Mouse (Mus musculus): ENCODE data around the gene Tlr6.

Tlr6 gene

GRCm38 (mm10) chr5:64932775-64933174 lies 27.1 kb downstream of the Tlr6 start:
- no peak for DNase-seq (ENCODE audit: low spot score in 2 of 2)

- no peak for DNase-seq (ENCODE audit: low spot score in 2 of 2)
Measured at GRCm38 (mm10) chr5:64932215-64932614, 27.7 kb downstream of the Tlr6 start.

DNA sequence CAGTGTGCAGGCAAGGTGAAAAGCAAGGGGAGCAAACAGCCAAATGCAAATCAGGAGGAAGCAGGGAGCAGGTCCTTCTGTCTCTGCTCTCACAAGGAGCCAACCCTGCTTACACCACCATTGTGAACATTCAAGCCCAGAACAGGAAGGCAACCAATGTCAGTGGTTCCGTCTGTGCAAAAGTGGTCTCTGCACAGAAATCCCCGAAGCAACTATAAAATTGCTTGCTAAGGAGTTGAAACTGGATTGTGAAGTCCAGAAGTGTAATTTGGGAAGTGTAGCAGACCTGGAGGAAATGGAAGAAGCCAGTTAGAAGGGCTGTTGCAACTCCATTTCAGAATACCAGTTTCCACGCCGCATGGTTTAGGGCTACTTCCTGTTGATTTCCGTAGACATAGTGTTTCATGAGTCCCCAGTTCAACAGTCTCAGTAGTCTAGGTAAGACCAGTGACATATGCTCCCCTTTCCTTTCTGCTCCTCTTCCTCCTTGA lies 37.0 kb downstream of the Tlr6 start:
- DNase-seq (ENCODE audit: low spot score in 2 of 2), result no peak

GRCm38 (mm10) chr5:64918616-64919597 lies 41.0 kb downstream of the Tlr6 start:
- DNase-seq (ENCODE audit: low spot score in 2 of 2), result no peak

GRCm38 (mm10) chr5:64917721-64918120 lies 42.2 kb downstream of the Tlr6 start:
- no peak for DNase-seq (ENCODE audit: low spot score in 2 of 2)

DNA sequence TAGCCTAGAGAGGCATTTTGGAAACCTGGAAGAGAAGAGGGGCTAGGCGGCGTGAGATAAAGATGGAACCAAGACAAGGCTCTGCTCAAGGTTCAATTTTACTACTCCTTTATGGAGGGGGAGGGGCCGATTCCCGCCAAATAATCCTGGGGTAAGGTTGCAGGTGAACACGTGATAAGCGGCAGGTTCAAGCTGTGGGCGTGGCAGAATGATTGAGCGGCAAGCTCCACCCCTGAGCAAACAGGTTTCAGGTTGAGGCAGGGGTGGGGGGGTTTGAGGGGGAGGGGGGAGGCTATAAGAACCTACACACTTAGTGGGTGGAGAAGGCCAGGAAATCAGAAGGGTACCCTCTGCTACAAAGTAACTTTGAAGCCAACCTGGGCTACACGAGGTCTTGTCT lies 42.7 kb downstream of the Tlr6 start:
- DNase-seq (ENCODE audit: low spot score in 2 of 2), result no peak

GRCm38 (mm10) chr5:64908585-64909284 lies 51.2 kb downstream of the Tlr6 start:
- no peak for DNase-seq (ENCODE audit: low spot score in 2 of 2)

DNA sequence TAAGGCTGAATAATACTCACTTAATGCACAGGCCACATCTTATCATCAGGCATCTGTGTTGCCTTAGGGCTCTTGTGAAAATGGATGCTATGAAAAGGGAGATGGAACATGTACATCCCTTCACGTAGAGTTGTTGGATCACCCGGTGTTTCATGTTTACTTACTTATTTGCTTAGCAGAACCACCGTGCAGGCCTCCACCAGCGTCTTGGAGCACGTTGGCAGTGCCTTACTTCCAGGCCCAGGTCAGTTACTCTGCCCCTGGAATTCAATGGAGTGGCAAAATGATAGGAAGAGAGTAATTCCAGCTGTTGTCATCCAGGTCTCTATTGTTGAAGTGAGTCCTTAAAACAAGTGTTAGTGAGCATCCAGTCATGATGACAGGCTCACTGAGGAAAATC lies 52.0 kb downstream of the Tlr6 start:
- DNase-seq (ENCODE audit: low spot score in 2 of 2), result no peak

DNA sequence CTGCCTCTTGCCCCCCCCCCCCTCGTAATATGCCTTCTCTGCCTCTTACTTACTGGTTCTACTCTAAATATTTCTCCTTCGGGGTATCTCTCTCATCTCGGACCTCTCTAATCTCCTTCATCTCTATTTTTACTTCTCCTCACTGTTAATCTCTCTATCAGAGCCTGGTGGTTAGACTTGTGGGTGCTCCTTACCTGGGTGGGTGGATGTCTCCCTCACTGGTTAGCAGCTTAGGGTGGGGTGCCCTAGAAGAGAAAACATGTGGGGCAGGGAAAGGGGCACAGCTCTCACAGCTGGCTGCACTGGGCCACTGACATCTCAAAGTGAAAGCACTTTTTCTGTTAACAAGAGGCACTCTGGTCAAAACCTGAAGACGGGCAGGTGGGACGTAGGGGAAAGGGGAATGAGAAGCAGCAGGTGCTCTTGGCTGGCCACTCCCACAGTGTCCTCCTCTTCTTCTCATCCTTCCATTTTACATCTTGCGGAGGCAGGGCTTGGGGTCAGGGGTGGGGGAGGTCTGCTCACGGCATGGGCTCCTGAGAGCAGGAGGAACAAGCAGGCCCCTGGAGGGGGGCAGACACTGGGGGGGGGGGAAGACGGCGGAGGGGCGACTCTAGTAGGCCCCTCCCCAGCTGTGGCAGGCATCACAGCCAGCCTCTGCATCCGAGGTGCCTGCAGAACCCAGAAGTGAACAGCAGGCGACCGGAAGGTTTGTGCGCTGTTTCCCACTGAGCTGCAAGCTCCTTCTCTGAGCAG lies 54.2 kb downstream of the Tlr6 start:
- peak; percentile 51 to 59 for DNase-seq (ENCODE audit: low spot score in 2 of 2)
